Mouse (Mus musculus) liver, embryonic 12.5 days (tissue): ENCODE data around the gene Qtrt1. TPM values are rescaled to one million over a fixed set of nuclear protein-coding genes. Genes with fewer than 3 reads are reported as not detected.

Source experiments
- ATAC-seq: fragments of 200-750 bp; cut with Nextera tagmentation; 2 replicates; pipeline ENCODE4 v1.8.0; 2017; ENCODE audit warnings: moderate number of reproducible peaks, mild to moderate bottlenecking, moderate library complexity
- H3K27ac ChIP-seq: fragments of 300-500 bp; sonication (generic); 2 replicates; pipeline ENCODE4 v1.5.1; 2016; ENCODE audit warnings: mild to moderate bottlenecking
- H3K27me3 ChIP-seq: fragments of 300-500 bp; sonication (generic); replicated peaks from 2 replicates; pipeline ENCODE4 v1.6.1; 2016; ENCODE audit warnings: mild to moderate bottlenecking, moderate library complexity
- H3K36me3 ChIP-seq: fragments of 300-500 bp; sonication (generic); 2 replicates; pipeline ENCODE4 v1.6.1; 2016; ENCODE audit warnings: mild to moderate bottlenecking, moderate library complexity
- H3K4me1 ChIP-seq: fragments of 300-500 bp; sonication (generic); 2 replicates; pipeline ENCODE4 v1.6.1; 2016
- H3K4me2 ChIP-seq: fragments of 300-500 bp; sonication (generic); 2 replicates; pipeline ENCODE4 v1.6.1; 2016; ENCODE audit warnings: mild to moderate bottlenecking, moderate library complexity
- H3K4me3 ChIP-seq: fragments of 300-500 bp; sonication (generic); 2 replicates; pipeline ENCODE4 v1.5.1; 2016; ENCODE audit warnings: mild to moderate bottlenecking, moderate library complexity
- H3K9ac ChIP-seq: fragments of 300-500 bp; sonication (generic); 2 replicates; pipeline ENCODE4 v1.6.1; 2016; ENCODE audit warnings: mild to moderate bottlenecking, moderate library complexity
- H3K9me3 ChIP-seq: fragments of 300-500 bp; sonication (generic); replicated peaks from 2 replicates; pipeline ENCODE4 v1.6.1; 2016; ENCODE audit warnings: mild to moderate bottlenecking, moderate library complexity
- WGBS: fragments of 180-500 bp; shearing (Covaris S2); methylation state at CpG from one replicate; pipeline ENCODE4 v1.1.7; 2016; ENCODE audit not compliant: insufficient replicate concordance; 5-methylcytosine and 5-hydroxymethylcytosine counted together
- polyA plus RNA-seq: library from polyadenylated mRNA; unstranded; fragments of >200 nt; fragmentation: Nextera tagmentation; extraction: Ambion mirVana; gene quantifications from 2 replicates; pipeline ENCODE4 v1.2.1, GENCODE M21; 2016

Gene Qtrt1
- polyA plus RNA-seq, 1 experiment from 2014 or later: 32.7 TPM

DNA sequence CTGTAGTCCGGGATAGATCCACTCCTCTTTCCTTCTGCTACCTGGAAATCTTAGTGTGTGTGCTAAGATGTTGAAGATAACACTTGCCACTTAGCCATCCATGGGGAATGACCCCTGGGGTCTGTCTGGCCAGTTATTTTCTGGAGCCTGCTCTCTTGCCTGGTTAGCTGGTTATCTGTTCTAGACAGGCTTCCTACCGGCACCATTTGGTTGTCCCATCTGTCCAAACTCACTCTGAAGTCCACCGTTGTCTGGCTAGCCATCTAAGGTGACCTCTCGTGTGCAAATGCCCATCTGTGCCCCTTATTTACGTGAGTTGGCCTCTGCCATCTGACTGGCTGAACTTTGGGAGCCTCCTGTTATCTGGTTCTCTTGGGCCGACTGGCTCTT is 13.9 kb downstream of the Qtrt1 start:
- WGBS: 3% methylated on average over 6 of the region's 6 CpGs
- H3K9me3 ChIP-seq: no peaks in the 10 kb centered on the region
- H3K27me3 ChIP-seq: no peaks in the 10 kb centered on the region
- peak overlapping the region; percentile 93 for H3K9ac ChIP-seq
- H3K4me1 ChIP-seq: peaks cover 64% of the 10 kb centered on the region
- H3K36me3 ChIP-seq: peaks cover 30% of the 10 kb centered on the region
- H3K4me3 ChIP-seq: peak overlapping the region; percentile 79
- H3K4me2 ChIP-seq: peak overlapping the region; percentile 91
- H3K27ac ChIP-seq: peak overlapping the region; percentile 92
- no peak for ATAC-seq

DNA sequence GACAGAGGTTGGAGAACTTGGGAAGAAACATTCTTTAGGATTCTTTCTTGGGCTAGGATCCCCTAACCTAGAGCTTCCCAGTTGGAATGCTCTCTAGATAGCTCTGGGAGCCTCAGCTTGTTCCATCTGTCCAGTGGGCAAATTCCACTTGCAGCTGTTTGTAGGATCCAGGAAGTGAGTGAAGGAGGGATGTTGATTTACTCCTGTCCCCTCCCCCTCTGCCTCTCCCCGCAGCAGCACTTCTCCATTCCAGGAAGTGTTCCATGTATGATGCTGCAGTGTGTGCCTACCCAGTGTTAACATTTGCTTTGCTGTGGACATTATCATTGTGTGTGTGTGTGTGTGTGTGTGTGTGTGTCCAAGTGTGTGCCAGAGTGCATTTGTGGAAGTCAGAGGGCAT is 14.4 kb downstream of the Qtrt1 start:
- WGBS: 0% methylated on average over 1 of the region's 1 CpGs
- no peak for ATAC-seq

GRCm38 (mm10) chr9:21426525-21426924 is 14.9 kb downstream of the Qtrt1 start:
- peaks cover 70% of the 10 kb centered on the region for H3K4me1 ChIP-seq
- H3K4me3 ChIP-seq: peak overlapping the region; percentile 79
- WGBS: 32% methylated on average over 2 of the region's 2 CpGs
- peak overlapping the region; percentile 93 for H3K9ac ChIP-seq
- H3K27me3 ChIP-seq: no peaks in the 10 kb centered on the region
- H3K27ac ChIP-seq: peak overlapping the region; percentile 46; the same call in 1 of the 2 replicates
- peak overlapping the region; percentile 91 for H3K4me2 ChIP-seq
- H3K9me3 ChIP-seq: no peaks in the 10 kb centered on the region
- no peak for ATAC-seq
- peaks cover 22% of the 10 kb centered on the region for H3K36me3 ChIP-seq

More for the DNA sequence above, 14.4 kb downstream of the Qtrt1 start:
- H3K9ac ChIP-seq: peak overlapping the region; percentile 93
- H3K4me3 ChIP-seq: peak overlapping the region; percentile 79
- no peaks in the 10 kb centered on the region for H3K9me3 ChIP-seq
- H3K4me1 ChIP-seq: peaks cover 67% of the 10 kb centered on the region
- H3K36me3 ChIP-seq: peaks cover 27% of the 10 kb centered on the region
- peak overlapping the region; percentile 92 for H3K27ac ChIP-seq
- no peaks in the 10 kb centered on the region for H3K27me3 ChIP-seq
- H3K4me2 ChIP-seq: peak overlapping the region; percentile 91

GRCm38 (mm10) chr9:21427773-21428172 is 16.1 kb downstream of the Qtrt1 start:
- ATAC-seq: no peak
- Histone ChIP-seq H3K4me1 (peaks cover 76% of the 10 kb centered on the region), H3K27me3 (no peaks in the 10 kb centered on the region), H3K36me3 (peaks cover 14% of the 10 kb centered on the region), H3K9ac (no peak overlapping the region), H3K27ac (no peak overlapping the region), H3K4me2 (no peak overlapping the region), H3K9me3 (no peaks in the 10 kb centered on the region), H3K4me3 (no peak overlapping the region)
- WGBS: 80% methylated on average over 2 of the region's 2 CpGs

DNA sequence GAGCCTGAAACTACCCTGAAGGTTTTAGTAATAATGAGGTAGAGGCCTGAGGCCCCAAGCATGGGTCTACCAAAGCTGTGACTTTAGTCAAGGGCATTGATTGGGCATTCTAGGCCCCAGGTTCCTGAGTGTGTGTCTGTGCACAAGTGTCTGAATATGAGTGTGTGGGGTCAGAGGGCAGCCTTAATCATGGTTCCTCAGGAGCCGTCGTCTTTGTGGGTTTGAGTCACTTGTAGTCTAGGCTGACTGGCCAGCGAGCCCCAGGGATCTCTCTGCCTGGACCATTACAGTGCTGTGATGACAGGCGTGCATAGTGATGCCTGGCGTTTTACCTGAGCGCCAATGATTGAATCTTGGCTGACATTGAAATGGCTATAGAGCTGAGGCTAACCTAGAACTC is 16.5 kb downstream of the Qtrt1 start:
- H3K27ac ChIP-seq: no peak overlapping the region
- H3K9me3 ChIP-seq: no peaks in the 10 kb centered on the region
- peaks cover 14% of the 10 kb centered on the region for H3K36me3 ChIP-seq
- WGBS: 82% methylated on average over 6 of the region's 6 CpGs
- no peak for ATAC-seq
- H3K27me3 ChIP-seq: no peaks in the 10 kb centered on the region
- H3K4me1 ChIP-seq: peaks cover 75% of the 10 kb centered on the region
- H3K4me2 ChIP-seq: no peak overlapping the region
- no peak overlapping the region for H3K9ac ChIP-seq
- H3K4me3 ChIP-seq: no peak overlapping the region

- ATAC-seq: no peak
- WGBS: 77% methylated on average over 7 of the region's 7 CpGs
- Histone ChIP-seq H3K36me3 (peaks cover 29% of the 10 kb centered on the region), H3K9me3 (no peaks in the 10 kb centered on the region), H3K27ac (no peak overlapping the region), H3K4me3 (no peak overlapping the region), H3K4me1 (peaks cover 74% of the 10 kb centered on the region), H3K4me2 (no peak overlapping the region), H3K9ac (no peak overlapping the region), H3K27me3 (no peaks in the 10 kb centered on the region)
Measured at GRCm38 (mm10) chr9:21430724-21431123, 19.1 kb downstream of the Qtrt1 start.

- no peak for ATAC-seq
- Histone ChIP-seq H3K4me1 (peaks cover 74% of the 10 kb centered on the region), H3K9me3 (no peaks in the 10 kb centered on the region), H3K4me2 (no peak overlapping the region), H3K27me3 (no peaks in the 10 kb centered on the region), H3K27ac (no peak overlapping the region), H3K9ac (no peak overlapping the region), H3K36me3 (peaks cover 29% of the 10 kb centered on the region), H3K4me3 (no peak overlapping the region)
- 84% methylated on average over 7 of the region's 7 CpGs for WGBS
Measured at GRCm38 (mm10) chr9:21432066-21432465, 20.4 kb downstream of the Qtrt1 start.

GRCm38 (mm10) chr9:21433766-21434165 is 22.1 kb downstream of the Qtrt1 start:
- Histone ChIP-seq H3K36me3 (peaks cover 24% of the 10 kb centered on the region), H3K4me2 (no peak overlapping the region), H3K4me3 (no peak overlapping the region), H3K4me1 (peaks cover 75% of the 10 kb centered on the region), H3K9me3 (no peaks in the 10 kb centered on the region), H3K27me3 (no peaks in the 10 kb centered on the region), H3K27ac (no peak overlapping the region), H3K9ac (no peak overlapping the region)
- 88% methylated on average over 8 of the region's 8 CpGs for WGBS
- no peak for ATAC-seq

DNA sequence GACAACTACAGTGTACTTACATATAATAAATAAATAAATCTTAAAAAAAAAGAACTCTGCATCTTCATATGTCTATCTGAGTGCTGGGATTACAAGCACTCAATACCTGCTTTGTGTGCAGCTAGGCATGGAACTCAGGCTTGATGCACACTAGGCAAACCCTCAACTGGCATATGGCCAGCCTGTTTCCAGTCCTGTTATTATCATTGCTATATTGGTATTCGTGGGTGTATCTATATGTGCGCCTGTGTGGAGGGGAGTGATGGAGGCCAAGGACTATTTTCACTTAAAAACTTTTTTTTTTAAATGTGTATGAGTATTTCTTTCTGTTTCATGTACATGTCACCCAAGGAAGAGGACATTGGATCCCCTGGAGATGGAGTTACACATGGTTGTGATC is 22.8 kb downstream of the Qtrt1 start:
- H3K27me3 ChIP-seq: no peaks in the 10 kb centered on the region
- peaks cover 75% of the 10 kb centered on the region for H3K4me1 ChIP-seq
- no peak overlapping the region for H3K4me2 ChIP-seq
- no peak overlapping the region for H3K9ac ChIP-seq
- no peaks in the 10 kb centered on the region for H3K9me3 ChIP-seq
- 82% methylated on average over 2 of the region's 2 CpGs for WGBS
- no peak overlapping the region for H3K27ac ChIP-seq
- ATAC-seq: no peak
- no peak overlapping the region for H3K4me3 ChIP-seq
- H3K36me3 ChIP-seq: peaks cover 24% of the 10 kb centered on the region

GRCm38 (mm10) chr9:21435777-21436635 is 24.4 kb downstream of the Qtrt1 start:
- H3K9ac ChIP-seq: no peak overlapping the region
- peaks cover 15% of the 10 kb centered on the region; the same call in 1 of the 2 replicates for H3K36me3 ChIP-seq
- peak overlapping the region; percentile 49; the same call in 1 of the 2 replicates for H3K27ac ChIP-seq
- no peaks in the 10 kb centered on the region for H3K9me3 ChIP-seq
- H3K4me2 ChIP-seq: no peak overlapping the region
- H3K4me3 ChIP-seq: no peak overlapping the region
- H3K4me1 ChIP-seq: peaks cover 72% of the 10 kb centered on the region
- ATAC-seq: no peak
- 35% methylated on average over 7 of the region's 7 CpGs for WGBS
- no peaks in the 10 kb centered on the region for H3K27me3 ChIP-seq

DNA sequence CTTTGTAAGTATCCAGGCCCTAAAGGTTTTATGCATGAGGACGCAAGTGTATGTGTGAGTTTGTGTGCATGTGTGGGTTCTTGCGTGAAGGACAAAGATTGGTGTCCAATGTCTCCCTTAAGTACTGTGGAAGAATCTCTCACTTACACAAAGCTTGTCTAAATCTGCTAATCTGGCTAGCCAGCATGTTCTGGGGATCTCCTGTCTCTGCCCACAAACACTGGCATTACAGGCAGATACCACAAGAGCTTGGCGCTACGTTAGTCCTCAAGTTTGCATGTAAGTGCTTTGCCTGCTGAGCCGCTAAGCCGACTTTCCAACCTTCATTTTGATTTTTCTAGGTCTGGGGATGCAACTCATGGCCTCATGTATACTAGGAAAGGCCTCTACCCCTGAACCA is 25.9 kb downstream of the Qtrt1 start:
- peaks cover 15% of the 10 kb centered on the region; the same call in 1 of the 2 replicates for H3K36me3 ChIP-seq

DNA sequence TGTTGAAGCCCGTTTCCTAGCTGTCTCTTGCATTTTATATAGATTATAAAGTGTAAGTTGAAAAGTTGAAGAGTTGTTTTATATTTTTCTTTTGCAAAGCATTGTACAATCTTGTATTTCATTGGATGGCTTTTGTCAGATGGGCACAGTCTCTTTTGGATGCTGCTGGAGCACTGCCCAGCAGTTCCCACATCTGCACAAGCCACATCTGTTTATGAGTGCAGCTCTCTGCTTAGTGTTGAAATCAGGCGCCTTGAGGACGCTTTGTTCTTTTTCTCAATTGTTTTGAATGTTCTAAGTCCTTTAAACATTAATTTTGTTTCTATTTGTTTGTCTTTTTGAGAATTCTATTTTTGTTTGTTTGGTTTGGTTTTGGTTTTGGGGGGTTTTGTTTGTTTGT is 26.6 kb downstream of the Qtrt1 start:
- no peaks in the 10 kb centered on the region for H3K27me3 ChIP-seq
- no peak overlapping the region for H3K4me2 ChIP-seq
- no peak for ATAC-seq
- H3K9me3 ChIP-seq: no peaks in the 10 kb centered on the region
- peaks cover 62% of the 10 kb centered on the region for H3K4me1 ChIP-seq
- peaks cover 15% of the 10 kb centered on the region; the same call in 1 of the 2 replicates for H3K36me3 ChIP-seq
- H3K27ac ChIP-seq: no peak overlapping the region
- 60% methylated on average over 3 of the region's 3 CpGs for WGBS
- H3K4me3 ChIP-seq: no peak overlapping the region
- H3K9ac ChIP-seq: no peak overlapping the region

More for the DNA sequence above, 25.9 kb downstream of the Qtrt1 start:
- H3K9me3 ChIP-seq: no peaks in the 10 kb centered on the region
- no peak for ATAC-seq
- peaks cover 64% of the 10 kb centered on the region for H3K4me1 ChIP-seq
- no peak overlapping the region for H3K4me3 ChIP-seq
- WGBS: 80% methylated on average over 6 of the region's 6 CpGs
- no peak overlapping the region for H3K27ac ChIP-seq
- H3K27me3 ChIP-seq: no peaks in the 10 kb centered on the region
- no peak overlapping the region for H3K4me2 ChIP-seq
- H3K9ac ChIP-seq: no peak overlapping the region
